Mouse (Mus musculus): ENCODE data around the gene Prex1.
A peak's percentile ranks its signal among the peaks of the same experiment; 100 is the strongest.

Prex1 gene

GRCm38 (mm10) chr2:166632571-166633361, 80.9 kb downstream of the Prex1 start:
- no peak for DNase-seq

GRCm38 (mm10) chr2:166631621-166632171, 81.9 kb downstream of the Prex1 start:
- no peak for DNase-seq

GRCm38 (mm10) chr2:166631189-166631588, 82.4 kb downstream of the Prex1 start:
- no peak for DNase-seq

- peak; percentile 34 to 57 for DNase-seq
Measured at GRCm38 (mm10) chr2:166629941-166630674, 83.5 kb downstream of the Prex1 start.

- DNase-seq: no peak
Measured at GRCm38 (mm10) chr2:166627578-166627977, 86.1 kb downstream of the Prex1 start.

- DNase-seq: no peak
Measured at GRCm38 (mm10) chr2:166625219-166625618, 88.4 kb downstream of the Prex1 start.

- DNase-seq: peak; percentile 59 to 61
Measured at GRCm38 (mm10) chr2:166623081-166623567, 90.5 kb downstream of the Prex1 start.

- no peak for DNase-seq
Measured at GRCm38 (mm10) chr2:166622590-166622989, 91.0 kb downstream of the Prex1 start.

GRCm38 (mm10) chr2:166622079-166622478, 91.6 kb downstream of the Prex1 start:
- DNase-seq: no peak

GRCm38 (mm10) chr2:166620529-166621466, 92.8 kb downstream of the Prex1 start:
- peak; percentile 62 to 81 for DNase-seq

GRCm38 (mm10) chr2:166619906-166620490, 93.6 kb downstream of the Prex1 start:
- DNase-seq: no peak

- DNase-seq: peak in 1 of 2 experiments; percentile 55
Measured at GRCm38 (mm10) chr2:166619270-166619669, 94.4 kb downstream of the Prex1 start.

GRCm38 (mm10) chr2:166617706-166618105, 95.9 kb downstream of the Prex1 start:
- peak in 1 of 2 experiments; percentile 27 for DNase-seq

GRCm38 (mm10) chr2:166615338-166616075, 98.1 kb downstream of the Prex1 start:
- DNase-seq: no peak

- no peak for DNase-seq
Measured at GRCm38 (mm10) chr2:166610271-166610670, 103.4 kb downstream of the Prex1 start.

GRCm38 (mm10) chr2:166608509-166608908, 105.1 kb downstream of the Prex1 start:
- no peak for DNase-seq

- DNase-seq: no peak
Measured at GRCm38 (mm10) chr2:166606481-166607245, 107.0 kb downstream of the Prex1 start.

- no peak for DNase-seq
Measured at GRCm38 (mm10) chr2:166606053-166606452, 107.6 kb downstream of the Prex1 start.

GRCm38 (mm10) chr2:166605164-166605831, 108.3 kb downstream of the Prex1 start:
- DNase-seq: no peak

- DNase-seq: no peak
Measured at GRCm38 (mm10) chr2:166602948-166603347, 110.7 kb downstream of the Prex1 start.

All from lung, postnatal 4 days (tissue).